ENCODE assay signal across 26 mouse cellular contexts in genomic region chr13:20164837-20165236, GRCm38 (mm10).
DNase-seq lines count a peak whose midpoint lies in the region; ATAC-seq and TF ChIP-seq lines count a peak whose summit lies in the region.
"Had no signal": no experiment of that assay in that cellular context is flagged by ENCODE, and none has a peak within 500 bp of the region (broad histone marks: within the 10 kb centered on the region; RNA-seq: fewer than 3 reads in every experiment).

No protein-coding gene starts in this region.

- no peak overlapping the region for H3K9ac ChIP-seq in liver, embryonic 13.5 days
- no peak overlapping the region for H3K9ac ChIP-seq in stomach, embryonic 14.5 days (replicated peaks; ENCODE audit: low read depth, low read length)
- H3K9ac ChIP-seq in stomach, postnatal 0 days (ENCODE audit: low read length): no peak overlapping the region
- H3K9ac ChIP-seq: forebrain, embryonic 12.5 days; forebrain, embryonic 15.5 days; heart, embryonic 12.5 days; heart, embryonic 15.5 days; hindbrain, embryonic 13.5 days had no signal

- peak overlapping the region; percentile 60 for H3K27ac ChIP-seq in liver, embryonic 13.5 days
- H3K27ac ChIP-seq in stomach, embryonic 14.5 days (ENCODE audit: low read length): no peak overlapping the region
- no peak overlapping the region for H3K27ac ChIP-seq in stomach, postnatal 0 days (replicated peaks)
- H3K27ac ChIP-seq: forebrain, embryonic 12.5 days; forebrain, embryonic 15.5 days; heart, embryonic 15.5 days; hindbrain, embryonic 10.5 days; hindbrain, embryonic 13.5 days had no signal

- H3K36me3 ChIP-seq in liver, embryonic 13.5 days: no peaks in the 10 kb centered on the region
- H3K36me3 ChIP-seq in stomach, embryonic 14.5 days (ENCODE audit: control insufficient read depth, insufficient read depth, low read length): no peaks in the 10 kb centered on the region
- H3K36me3 ChIP-seq in stomach, postnatal 0 days (ENCODE audit: control insufficient read depth, insufficient read depth, low read length): no peaks in the 10 kb centered on the region
- H3K36me3 ChIP-seq: forebrain, embryonic 12.5 days; forebrain, embryonic 15.5 days; G1E; heart, embryonic 12.5 days; heart, embryonic 15.5 days; hindbrain, embryonic 10.5 days; hindbrain, embryonic 13.5 days had no signal

- ATAC-seq in liver, embryonic 13.5 days (ENCODE audit: low read depth): peak; percentile 39; the same call in 1 of the 2 replicates
- peak; percentile 69; the same call in 1 of the 2 replicates for ATAC-seq in stomach, embryonic 14.5 days (ENCODE audit: insufficient number of reproducible peaks, insufficient read depth, low FRiP score, low read depth)
- no peak for ATAC-seq in stomach, postnatal 0 days (ENCODE audit: low FRiP score, low TSS enrichment)
- ATAC-seq in erythroid progenitor cell, adult 5-6 weeks (replicated peaks; ENCODE audit: low FRiP score, poor library complexity, severe bottlenecking): 0 out of 2 replicates have a peak, but pooled peaks have one; percentile 43
- ATAC-seq: forebrain, embryonic 15.5 days; hindbrain, embryonic 16.5 days; Patski had no signal

- H3K27me3 ChIP-seq in liver, embryonic 13.5 days: peaks cover 3% of the 10 kb centered on the region
- no peaks in the 10 kb centered on the region for H3K27me3 ChIP-seq in stomach, embryonic 14.5 days (ENCODE audit: control insufficient read depth, insufficient read depth, low read length)
- no peaks in the 10 kb centered on the region for H3K27me3 ChIP-seq in stomach, postnatal 0 days (ENCODE audit: control insufficient read depth, insufficient read depth, low read length)
- H3K27me3 ChIP-seq: CH12.LX; forebrain, embryonic 12.5 days; forebrain, embryonic 15.5 days; heart, embryonic 12.5 days; heart, embryonic 15.5 days; hindbrain, embryonic 13.5 days; Patski had no signal

- no peaks in the 10 kb centered on the region for H3K9me3 ChIP-seq in liver, embryonic 13.5 days (replicated peaks)
- no peaks in the 10 kb centered on the region for H3K9me3 ChIP-seq in stomach, embryonic 14.5 days (ENCODE audit: control insufficient read depth, low read depth, low read length)
- H3K9me3 ChIP-seq in stomach, postnatal 0 days (ENCODE audit: control insufficient read depth, low read length): no peaks in the 10 kb centered on the region
- H3K9me3 ChIP-seq: forebrain, embryonic 12.5 days; forebrain, embryonic 15.5 days; G1E; heart, embryonic 12.5 days; heart, embryonic 15.5 days; hindbrain, embryonic 10.5 days; hindbrain, embryonic 13.5 days had no signal

- TF ChIP-seq CTCF in stomach, postnatal 0 days (IDR thresholded peaks at IDR 0.05; ENCODE audit: low read depth): no peak

- no peak for DNase-seq in liver, embryonic 13.5 days
- DNase-seq in liver: no peak
- no peak for DNase-seq in stomach, postnatal 0 days (ENCODE audit: low spot score)
- DNase-seq in left cerebral cortex, adult 11 months (ENCODE audit: low spot score): no peak
- DNase-seq: adrenal gland, postnatal 10 days; adrenal gland, postnatal 36 days; B cell, adult 2 months; cerebellum, adult 18-20 months; cerebellum, adult 9-10 months; cerebellum, postnatal 14 days; gastrocnemius, postnatal 25 days; heart, adult 18-20 months; heart, postnatal 10 days; heart, postnatal 36 days had no signal

- WGBS in liver, embryonic 13.5 days (ENCODE audit: insufficient replicate concordance): 61% methylated on average over 2 of the region's 2 CpGs
- 48% methylated on average over 2 of the region's 2 CpGs for WGBS in stomach, embryonic 14.5 days
- 31% methylated on average over 2 of the region's 2 CpGs for WGBS in stomach, postnatal 0 days

- no peak overlapping the region for H3K4me3 ChIP-seq in liver, embryonic 13.5 days (replicated peaks)
- H3K4me3 ChIP-seq in stomach, embryonic 14.5 days (ENCODE audit: low read depth, low read length): no peak overlapping the region
- no peak overlapping the region for H3K4me3 ChIP-seq in stomach, postnatal 0 days (ENCODE audit: low read depth, low read length)
- H3K4me3 ChIP-seq: forebrain, embryonic 12.5 days; forebrain, embryonic 15.5 days; heart, embryonic 12.5 days; heart, embryonic 15.5 days; hindbrain, embryonic 10.5 days; hindbrain, embryonic 13.5 days had no signal

- no peak for TF ChIP-seq EP300 in stomach, postnatal 0 days (optimal IDR thresholded peaks at IDR 0.05)

- no peak overlapping the region for H3K4me2 ChIP-seq in liver, embryonic 13.5 days
- H3K4me2 ChIP-seq in stomach, embryonic 14.5 days (replicated peaks; ENCODE audit: low read depth, low read length): no peak overlapping the region
- H3K4me2 ChIP-seq in stomach, postnatal 0 days (replicated peaks; ENCODE audit: low read depth): no peak overlapping the region
- H3K4me2 ChIP-seq: forebrain, embryonic 12.5 days; forebrain, embryonic 15.5 days; heart, embryonic 12.5 days; heart, embryonic 15.5 days; hindbrain, embryonic 13.5 days had no signal

- peaks cover 49% of the 10 kb centered on the region for H3K4me1 ChIP-seq in liver, embryonic 13.5 days (replicated peaks)
- no peaks in the 10 kb centered on the region for H3K4me1 ChIP-seq in stomach, embryonic 14.5 days (ENCODE audit: control insufficient read depth, insufficient read depth, low read length)
- H3K4me1 ChIP-seq in stomach, postnatal 0 days (replicated peaks; ENCODE audit: control insufficient read depth, insufficient read depth): no peaks in the 10 kb centered on the region
- H3K4me1 ChIP-seq: forebrain, embryonic 12.5 days; forebrain, embryonic 15.5 days; hindbrain, embryonic 10.5 days had no signal
